Mouse (Mus musculus): ENCODE data around the gene Tmem202. TPM values are rescaled to one million over a fixed set of nuclear protein-coding genes. Genes with fewer than 3 reads are reported as not detected.

The Tmem202 gene
- total and polyA plus RNA-seq, 2 experiments from 2014 or later, result 0.99 to 1.4 TPM

- no peak overlapping the region for H3K9ac ChIP-seq (replicated peaks; ENCODE audit: low read length, poor library complexity, severe bottlenecking)
- no peaks in the 10 kb centered on the region for H3K9me3 ChIP-seq (ENCODE audit: low read length)
- no peak for TF ChIP-seq CTCF (IDR thresholded peaks at IDR 0.05)
- ATAC-seq (ENCODE audit: low FRiP score), result no peak
- no peaks in the 10 kb centered on the region for H3K36me3 ChIP-seq (ENCODE audit: insufficient read depth, low read length)
- DNase-seq (ENCODE audit: low spot score), result no peak
- no peaks in the 10 kb centered on the region for H3K27me3 ChIP-seq (ENCODE audit: insufficient read depth, low read length)
- H3K4me3 ChIP-seq (ENCODE audit: low read depth, low read length), result no peak overlapping the region
- H3K27ac ChIP-seq (ENCODE audit: low read depth, low read length), result no peak overlapping the region
- H3K4me2 ChIP-seq (ENCODE audit: low read depth, low read length, poor library complexity, severe bottlenecking), result no peak overlapping the region
- WGBS, result 93% methylated on average over 5 of the region's 5 CpGs
- peaks cover 11% of the 10 kb centered on the region; the same call in 1 of the 2 replicates for H3K4me1 ChIP-seq (ENCODE audit: insufficient read depth, low read length)
These were observed 5.1 kb upstream of the Tmem202 start for GRCm38 (mm10) chr9:59544739-59545138.

GRCm38 (mm10) chr9:59542766-59543324, 3.2 kb upstream of the Tmem202 start:
- no peaks in the 10 kb centered on the region for H3K9me3 ChIP-seq (ENCODE audit: low read length)
- DNase-seq (ENCODE audit: low spot score) (no peak), ATAC-seq (ENCODE audit: low FRiP score) (no peak)
- no peak overlapping the region for H3K4me2 ChIP-seq (ENCODE audit: low read depth, low read length, poor library complexity, severe bottlenecking)
- H3K9ac ChIP-seq (replicated peaks; ENCODE audit: low read length, poor library complexity, severe bottlenecking), result no peak overlapping the region
- no peak for TF ChIP-seq CTCF (IDR thresholded peaks at IDR 0.05)
- no peaks in the 10 kb centered on the region for H3K36me3 ChIP-seq (ENCODE audit: insufficient read depth, low read length)
- no peak overlapping the region for H3K27ac ChIP-seq (ENCODE audit: low read depth, low read length)
- H3K4me1 ChIP-seq (ENCODE audit: insufficient read depth, low read length), result peaks cover 11% of the 10 kb centered on the region; the same call in 1 of the 2 replicates
- H3K4me3 ChIP-seq (ENCODE audit: low read depth, low read length), result no peak overlapping the region
- H3K27me3 ChIP-seq (ENCODE audit: insufficient read depth, low read length), result no peaks in the 10 kb centered on the region

DNA sequence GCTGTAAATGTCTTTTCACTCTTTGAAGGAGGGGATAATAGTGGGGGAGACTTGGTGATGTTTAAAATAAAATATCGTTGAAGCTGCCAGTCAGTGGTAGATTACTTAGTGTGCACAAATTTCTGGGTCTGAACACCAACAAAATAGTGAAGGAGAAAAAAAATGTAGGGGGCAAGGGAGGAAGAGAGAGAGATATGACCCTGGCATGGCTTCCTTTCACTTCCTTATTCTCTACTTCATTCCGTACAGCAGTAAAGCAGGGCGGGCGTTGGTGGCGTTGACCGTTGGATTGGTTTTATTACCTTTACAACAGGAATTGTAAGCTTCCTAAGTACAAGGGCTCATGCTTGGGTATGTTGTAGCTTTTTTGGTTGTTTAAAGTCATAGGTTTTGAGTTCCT, 2.0 kb upstream of the Tmem202 start:
- Histone ChIP-seq H3K4me3 (ENCODE audit: low read depth, low read length) (no peak overlapping the region), H3K4me2 (ENCODE audit: low read depth, low read length, poor library complexity, severe bottlenecking) (no peak overlapping the region), H3K9me3 (ENCODE audit: low read length) (no peaks in the 10 kb centered on the region), H3K9ac (replicated peaks; ENCODE audit: low read length, poor library complexity, severe bottlenecking) (no peak overlapping the region), H3K27ac (ENCODE audit: low read depth, low read length) (no peak overlapping the region), H3K4me1 (ENCODE audit: insufficient read depth, low read length) (peaks cover 11% of the 10 kb centered on the region; the same call in 1 of the 2 replicates), H3K27me3 (ENCODE audit: insufficient read depth, low read length) (no peaks in the 10 kb centered on the region), H3K36me3 (ENCODE audit: insufficient read depth, low read length) (no peaks in the 10 kb centered on the region)
- ATAC-seq (ENCODE audit: low FRiP score) (no peak), DNase-seq (ENCODE audit: low spot score) (no peak)
- TF ChIP-seq CTCF (IDR thresholded peaks at IDR 0.05), result no peak
- 93% methylated on average over 6 of the region's 6 CpGs for WGBS

DNA sequence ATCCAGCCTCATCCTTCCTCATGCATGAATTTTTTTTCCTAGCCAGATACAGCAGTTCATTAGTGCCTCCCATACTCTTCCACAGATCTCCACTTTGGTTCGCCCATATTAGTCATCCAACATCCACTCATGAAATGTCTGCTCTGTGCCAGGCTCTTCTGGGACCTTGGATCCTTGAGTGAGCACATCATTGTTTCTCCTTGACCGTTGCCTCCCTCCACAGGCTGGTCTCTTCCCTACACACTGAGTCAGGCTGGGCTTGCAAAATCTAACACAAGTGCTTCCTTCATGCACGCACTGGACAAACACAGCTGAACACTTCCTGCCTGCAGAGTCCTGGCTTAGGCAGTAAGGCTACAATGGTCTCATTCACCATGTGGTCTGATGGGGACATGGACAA, 2.0 kb downstream of the Tmem202 start:
- Histone ChIP-seq H3K4me1 (ENCODE audit: insufficient read depth, low read length) (peaks cover 11% of the 10 kb centered on the region; the same call in 1 of the 2 replicates), H3K9ac (replicated peaks; ENCODE audit: low read length, poor library complexity, severe bottlenecking) (no peak overlapping the region), H3K9me3 (ENCODE audit: low read length) (no peaks in the 10 kb centered on the region), H3K4me3 (ENCODE audit: low read depth, low read length) (no peak overlapping the region), H3K27ac (ENCODE audit: low read depth, low read length) (no peak overlapping the region), H3K27me3 (ENCODE audit: insufficient read depth, low read length) (no peaks in the 10 kb centered on the region), H3K36me3 (ENCODE audit: insufficient read depth, low read length) (no peaks in the 10 kb centered on the region), H3K4me2 (ENCODE audit: low read depth, low read length, poor library complexity, severe bottlenecking) (no peak overlapping the region)
- 82% methylated on average over 3 of the region's 3 CpGs for WGBS
- DNase-seq (ENCODE audit: low spot score) (no peak), ATAC-seq (ENCODE audit: low FRiP score) (no peak)
- 0 out of 2 replicates have a peak, but pooled peaks have one; percentile 2 for TF ChIP-seq CTCF (IDR thresholded peaks at IDR 0.05)

- no peaks in the 10 kb centered on the region for H3K36me3 ChIP-seq (ENCODE audit: insufficient read depth, low read length)
- H3K9ac ChIP-seq (replicated peaks; ENCODE audit: low read length, poor library complexity, severe bottlenecking), result no peak overlapping the region
- ATAC-seq (ENCODE audit: low FRiP score) (no peak), DNase-seq (ENCODE audit: low spot score) (no peak)
- no peak overlapping the region for H3K4me3 ChIP-seq (ENCODE audit: low read depth, low read length)
- no peaks in the 10 kb centered on the region for H3K9me3 ChIP-seq (ENCODE audit: low read length)
- 79% methylated on average over 4 of the region's 4 CpGs for WGBS
- no peaks in the 10 kb centered on the region for H3K4me1 ChIP-seq (ENCODE audit: insufficient read depth, low read length)
- TF ChIP-seq CTCF (IDR thresholded peaks at IDR 0.05), result no peak
- no peaks in the 10 kb centered on the region for H3K27me3 ChIP-seq (ENCODE audit: insufficient read depth, low read length)
- no peak overlapping the region for H3K27ac ChIP-seq (ENCODE audit: low read depth, low read length)
- H3K4me2 ChIP-seq (ENCODE audit: low read depth, low read length, poor library complexity, severe bottlenecking), result no peak overlapping the region
These were observed 5.8 kb downstream of the Tmem202 start for GRCm38 (mm10) chr9:59533889-59534288.

DNA sequence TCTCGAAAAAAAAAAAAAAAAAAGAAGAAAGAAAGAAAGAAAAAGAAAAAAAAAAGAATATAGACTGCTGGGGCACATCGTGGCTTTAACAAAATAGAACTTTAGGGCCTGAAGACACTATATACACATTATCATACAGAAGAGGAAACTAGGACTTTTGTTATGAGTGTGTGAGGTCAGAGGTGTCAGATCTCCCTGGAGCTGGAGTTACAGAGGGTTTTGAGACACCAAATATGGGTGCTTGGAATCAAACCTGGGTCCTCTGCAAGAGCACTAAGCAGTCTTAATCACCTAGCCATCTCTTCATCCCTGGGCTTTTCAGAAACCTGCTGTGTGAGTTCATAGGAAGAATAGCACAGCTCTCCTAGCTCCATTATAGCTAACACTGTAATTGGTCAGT, 6.2 kb downstream of the Tmem202 start:
- no peak overlapping the region for H3K4me2 ChIP-seq (ENCODE audit: low read depth, low read length, poor library complexity, severe bottlenecking)
- no peak overlapping the region for H3K27ac ChIP-seq (ENCODE audit: low read depth, low read length)
- ATAC-seq (ENCODE audit: low FRiP score) (no peak), DNase-seq (ENCODE audit: low spot score) (no peak)
- no peaks in the 10 kb centered on the region for H3K9me3 ChIP-seq (ENCODE audit: low read length)
- no peaks in the 10 kb centered on the region for H3K36me3 ChIP-seq (ENCODE audit: insufficient read depth, low read length)
- no peak overlapping the region for H3K9ac ChIP-seq (replicated peaks; ENCODE audit: low read length, poor library complexity, severe bottlenecking)
- no peaks in the 10 kb centered on the region for H3K27me3 ChIP-seq (ENCODE audit: insufficient read depth, low read length)
- WGBS, result 64% methylated on average over 2 of the region's 2 CpGs
- TF ChIP-seq CTCF (IDR thresholded peaks at IDR 0.05), result no peak
- H3K4me3 ChIP-seq (ENCODE audit: low read depth, low read length), result no peak overlapping the region
- no peaks in the 10 kb centered on the region for H3K4me1 ChIP-seq (ENCODE audit: insufficient read depth, low read length)

Data from midbrain, postnatal 0 days (tissue).